Mouse (Mus musculus) forebrain, embryonic 16.5 days (tissue): Measurements from ENCODE around the gene 1700023F06Rik. TPM values are rescaled to one million over a fixed set of nuclear protein-coding genes. Genes with fewer than 3 reads are reported as not detected.

Experiments used
- ATAC-seq: fragments of 200-750 bp; cut with Nextera tagmentation; 2 replicates; pipeline ENCODE4 v1.8.0; 2017; ENCODE audit warnings: mild to moderate bottlenecking, moderate library complexity
- H3K27ac ChIP-seq: fragments of 300-500 bp; sonication (generic); 2 replicates; pipeline ENCODE4 v1.5.1; 2014; ENCODE audit warnings: low read length, control low read depth
- H3K27me3 ChIP-seq: fragments of 300-500 bp; sonication (generic); replicated peaks from 2 replicates; pipeline ENCODE4 v1.6.1; 2014; ENCODE audit warnings: low read length; ENCODE audit not compliant: control insufficient read depth, insufficient read depth
- H3K36me3 ChIP-seq: fragments of 300-500 bp; sonication (generic); 2 replicates; pipeline ENCODE4 v1.6.1; 2014; ENCODE audit not compliant: control insufficient read depth, insufficient read depth
- H3K4me1 ChIP-seq: fragments of 300-500 bp; sonication (generic); replicated peaks from 2 replicates; pipeline ENCODE4 v1.6.1; 2014; ENCODE audit warnings: low read length; ENCODE audit not compliant: control insufficient read depth, insufficient read depth
- H3K4me2 ChIP-seq: fragments of 300-500 bp; sonication (generic); 2 replicates; pipeline ENCODE4 v1.6.1; 2014; ENCODE audit warnings: mild to moderate bottlenecking, low read length, control low read depth
- H3K4me3 ChIP-seq: fragments of 300-500 bp; sonication (generic); replicated peaks from 2 replicates; pipeline ENCODE4 v1.5.1; 2014; ENCODE audit warnings: mild to moderate bottlenecking, low read length, control low read depth
- H3K9ac ChIP-seq: fragments of 300-500 bp; sonication (generic); replicated peaks from 2 replicates; pipeline ENCODE4 v1.6.1; 2014; ENCODE audit warnings: low read depth, low read length, control low read depth
- H3K9me3 ChIP-seq: fragments of 300-500 bp; sonication (generic); 2 replicates; pipeline ENCODE4 v1.6.1; 2016; ENCODE audit warnings: low read length; ENCODE audit not compliant: control insufficient read depth
- WGBS: fragments of 180-500 bp; shearing (Covaris S2); extraction: QIAGEN DNeasy Blood & Tissue Kit; methylation state at CpG from one replicate; pipeline ENCODE4 v1.1.7; 2014; 5-methylcytosine and 5-hydroxymethylcytosine counted together
- polyA plus RNA-seq: library from polyadenylated mRNA; unstranded; fragments of >200 nt; fragmentation: Nextera tagmentation; extraction: Ambion mirVana; gene quantifications from 2 replicates; pipeline ENCODE4 v1.2.1, GENCODE M21; 2015

The 1700023F06Rik gene
- polyA plus RNA-seq, 1 experiment from 2014 or later, result 1.5 TPM

DNA sequence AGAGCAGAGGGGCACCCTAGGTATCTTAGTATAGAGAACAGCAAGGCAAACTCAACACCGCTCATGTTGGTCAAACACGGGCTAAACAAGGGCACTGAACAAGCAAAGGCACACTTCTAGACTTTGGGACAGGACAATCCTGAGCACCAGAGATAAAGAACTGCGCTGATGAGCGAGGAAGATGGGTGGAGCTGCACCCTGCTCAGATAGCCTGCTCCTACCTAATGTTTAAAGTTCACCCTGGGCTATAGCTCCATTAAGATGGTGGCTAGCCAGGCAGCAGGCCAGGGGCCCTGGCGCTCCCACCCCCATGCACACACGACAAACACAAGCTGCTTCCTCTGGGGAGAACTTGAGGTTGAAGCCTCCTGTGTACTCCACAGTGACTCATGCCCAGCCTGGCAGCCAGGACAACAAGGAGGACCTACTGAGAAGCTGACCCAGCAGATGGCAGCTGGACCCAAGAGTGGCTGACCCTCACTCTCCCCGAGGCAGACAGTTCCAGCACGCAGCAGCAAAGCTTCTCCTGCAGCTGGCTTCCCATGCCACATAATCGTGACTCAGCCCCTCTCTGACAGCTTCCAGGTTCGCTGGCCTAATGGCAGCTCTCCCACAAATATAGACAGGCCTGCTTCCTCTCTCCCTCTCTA, 37.8 kb upstream of the 1700023F06Rik start:
- Histone ChIP-seq H3K36me3 (no peaks in the 10 kb centered on the region), H3K27me3 (no peaks in the 10 kb centered on the region), H3K27ac (no peak overlapping the region), H3K9me3 (no peaks in the 10 kb centered on the region), H3K4me1 (peaks cover 21% of the 10 kb centered on the region), H3K9ac (no peak overlapping the region), H3K4me3 (no peak overlapping the region), H3K4me2 (no peak overlapping the region)
- 74% methylated on average over 10 of the region's 10 CpGs for WGBS
- ATAC-seq, result no peak

DNA sequence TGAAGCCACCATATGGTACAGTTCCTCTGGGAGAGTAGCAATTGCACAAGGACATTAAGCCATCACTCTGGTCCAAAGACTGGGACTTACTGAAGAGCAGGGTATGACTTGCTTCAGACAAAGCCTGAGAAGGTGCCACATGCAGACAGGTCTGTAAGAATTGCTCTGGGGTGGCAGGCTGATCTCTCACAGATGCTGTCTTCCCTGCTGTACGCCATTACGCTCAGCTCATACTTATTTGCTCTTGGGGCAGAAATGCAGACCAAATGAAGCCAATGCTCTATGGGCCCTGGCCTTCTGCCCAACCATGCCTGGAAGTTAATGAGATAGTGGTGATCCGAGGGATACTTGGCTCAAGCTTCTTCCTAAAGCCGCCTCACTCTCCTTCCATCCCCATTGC, 36.5 kb upstream of the 1700023F06Rik start:
- H3K27ac ChIP-seq, result no peak overlapping the region
- no peaks in the 10 kb centered on the region for H3K36me3 ChIP-seq
- H3K4me3 ChIP-seq, result no peak overlapping the region
- WGBS, result 72% methylated on average over 4 of the region's 4 CpGs
- peaks cover 21% of the 10 kb centered on the region for H3K4me1 ChIP-seq
- no peak overlapping the region for H3K9ac ChIP-seq
- no peak overlapping the region for H3K4me2 ChIP-seq
- no peaks in the 10 kb centered on the region for H3K27me3 ChIP-seq
- ATAC-seq, result no peak
- H3K9me3 ChIP-seq, result no peaks in the 10 kb centered on the region

DNA sequence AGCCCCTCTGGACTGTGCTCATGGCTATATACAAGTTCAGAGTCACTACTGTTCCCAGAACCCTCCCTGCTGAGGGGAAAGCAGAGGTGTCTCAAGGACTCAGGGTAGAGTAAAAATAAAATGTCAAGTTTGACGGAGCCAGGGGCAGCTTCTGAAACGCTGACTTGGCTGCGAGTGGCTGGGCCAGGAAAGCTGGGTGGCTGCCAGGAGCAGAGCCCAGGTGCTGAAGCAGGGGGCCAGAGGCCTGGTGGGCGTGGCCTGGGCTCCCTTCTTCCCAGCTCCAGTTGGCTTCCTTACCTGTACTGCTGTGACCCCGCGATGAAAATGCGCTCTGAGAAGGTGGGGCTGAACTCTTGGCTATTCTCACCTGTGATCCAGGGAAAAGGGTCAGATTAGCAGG, 32.4 kb upstream of the 1700023F06Rik start:
- H3K27me3 ChIP-seq, result no peaks in the 10 kb centered on the region
- 42% methylated on average over 7 of the region's 7 CpGs for WGBS
- no peak overlapping the region for H3K4me2 ChIP-seq
- H3K36me3 ChIP-seq, result peaks cover 11% of the 10 kb centered on the region
- no peak for ATAC-seq
- H3K4me1 ChIP-seq, result peaks cover 5% of the 10 kb centered on the region; the same call in 1 of the 2 replicates
- no peak overlapping the region for H3K9ac ChIP-seq
- H3K4me3 ChIP-seq, result no peak overlapping the region
- H3K9me3 ChIP-seq, result no peaks in the 10 kb centered on the region
- H3K27ac ChIP-seq, result no peak overlapping the region

DNA sequence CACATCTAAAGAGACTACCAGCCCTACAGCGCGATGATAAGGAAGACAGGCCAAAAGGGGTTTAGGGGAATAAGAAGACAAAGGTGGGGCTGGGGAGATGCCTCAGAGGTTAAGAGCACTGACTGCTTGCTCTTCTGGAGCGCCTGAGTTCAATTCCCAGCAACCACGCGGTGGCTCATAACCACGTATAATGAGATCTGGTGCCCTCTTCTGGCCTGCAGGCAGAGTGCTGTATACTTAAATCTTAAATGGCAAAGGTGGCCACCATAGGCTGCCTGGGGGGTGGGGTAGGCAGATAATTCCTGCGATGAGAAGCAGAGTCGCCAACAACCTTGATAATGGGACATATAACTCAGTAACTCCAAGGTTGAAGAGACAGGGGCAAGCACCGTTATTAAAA, 29.4 kb upstream of the 1700023F06Rik start:
- H3K36me3 ChIP-seq, result peaks cover 11% of the 10 kb centered on the region
- no peak for ATAC-seq
- H3K27ac ChIP-seq, result no peak overlapping the region
- H3K27me3 ChIP-seq, result no peaks in the 10 kb centered on the region
- H3K9ac ChIP-seq, result no peak overlapping the region
- H3K4me3 ChIP-seq, result no peak overlapping the region
- no peaks in the 10 kb centered on the region for H3K9me3 ChIP-seq
- H3K4me2 ChIP-seq, result no peak overlapping the region
- 79% methylated on average over 9 of the region's 9 CpGs for WGBS
- peaks cover 5% of the 10 kb centered on the region for H3K4me1 ChIP-seq

DNA sequence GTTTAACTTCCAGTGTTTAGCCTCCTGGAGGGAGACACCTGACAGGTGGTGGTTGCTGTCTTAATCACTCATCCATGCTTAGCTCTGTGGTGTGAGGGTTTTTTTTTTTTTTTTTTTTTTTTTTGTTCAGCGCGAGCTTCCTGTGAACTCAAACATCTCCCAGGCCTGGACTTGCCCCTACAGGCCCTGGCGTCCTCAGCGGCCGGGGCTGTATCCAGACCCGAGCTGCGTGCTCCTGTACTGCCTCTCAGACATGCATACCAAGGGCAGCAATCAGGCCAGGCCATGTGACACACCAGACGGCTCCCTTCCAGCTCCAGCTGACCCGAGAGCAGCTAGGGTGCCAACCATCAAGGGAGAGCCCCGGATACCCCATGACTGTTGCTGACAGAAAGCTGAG, 28.5 kb upstream of the 1700023F06Rik start:
- Histone ChIP-seq H3K4me2 (no peak overlapping the region), H3K9ac (no peak overlapping the region), H3K36me3 (peaks cover 11% of the 10 kb centered on the region), H3K9me3 (no peaks in the 10 kb centered on the region), H3K27me3 (no peaks in the 10 kb centered on the region), H3K27ac (no peak overlapping the region), H3K4me1 (peaks cover 5% of the 10 kb centered on the region), H3K4me3 (no peak overlapping the region)
- 86% methylated on average over 10 of the region's 10 CpGs for WGBS
- no peak for ATAC-seq

DNA sequence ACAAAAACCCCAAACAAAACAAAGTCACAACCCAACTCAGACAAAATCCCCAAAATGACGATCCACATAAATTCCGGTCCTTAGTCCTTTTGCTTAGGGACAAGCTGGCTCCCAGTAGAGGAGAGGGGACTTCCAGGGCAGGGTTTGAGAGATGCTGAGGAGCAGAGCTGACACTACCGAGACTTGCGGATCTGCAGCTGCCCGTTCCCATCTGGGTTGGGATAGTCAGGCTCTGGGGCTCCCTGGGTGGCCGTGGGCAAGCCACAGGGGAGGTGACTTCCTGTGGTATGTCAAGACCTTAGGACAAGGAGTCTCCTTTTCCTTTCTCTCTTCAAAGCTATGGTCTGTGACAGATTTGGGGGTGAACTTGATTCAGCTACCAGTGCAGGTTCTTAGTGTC, 28.1 kb upstream of the 1700023F06Rik start:
- Histone ChIP-seq H3K36me3 (peaks cover 11% of the 10 kb centered on the region), H3K27ac (no peak overlapping the region), H3K4me3 (no peak overlapping the region), H3K9ac (no peak overlapping the region), H3K9me3 (no peaks in the 10 kb centered on the region), H3K4me2 (no peak overlapping the region), H3K4me1 (peaks cover under 1% of the 10 kb centered on the region), H3K27me3 (no peaks in the 10 kb centered on the region)
- no peak for ATAC-seq
- 86% methylated on average over 6 of the region's 6 CpGs for WGBS

DNA sequence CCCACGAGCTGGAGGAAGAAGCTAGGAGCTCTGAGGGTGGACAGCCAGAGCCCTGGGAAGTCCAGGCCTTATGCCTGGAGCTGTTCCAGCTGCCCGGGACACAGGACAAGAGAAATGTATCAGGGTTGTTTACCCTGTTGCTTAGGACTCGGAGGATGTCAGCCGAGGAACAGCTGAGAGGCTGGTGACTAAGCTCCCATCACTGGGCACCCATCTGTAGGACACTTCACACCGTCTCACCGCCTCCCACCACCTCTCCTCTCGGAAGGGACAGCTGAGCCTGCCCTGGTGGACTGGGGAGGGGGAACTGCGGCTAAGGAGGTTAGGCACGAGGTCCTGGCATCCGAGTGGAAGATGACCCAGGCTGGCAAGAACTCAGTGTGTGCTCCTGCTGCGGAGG, 27.3 kb upstream of the 1700023F06Rik start:
- H3K27me3 ChIP-seq, result no peaks in the 10 kb centered on the region
- H3K36me3 ChIP-seq, result peaks cover 13% of the 10 kb centered on the region
- H3K4me3 ChIP-seq, result no peak overlapping the region
- H3K4me2 ChIP-seq, result no peak overlapping the region
- no peak overlapping the region for H3K27ac ChIP-seq
- H3K9me3 ChIP-seq, result no peaks in the 10 kb centered on the region
- H3K4me1 ChIP-seq, result no peaks in the 10 kb centered on the region; the same call in none of the 2 replicates
- WGBS, result 75% methylated on average over 11 of the region's 11 CpGs
- no peak overlapping the region for H3K9ac ChIP-seq
- no peak for ATAC-seq

DNA sequence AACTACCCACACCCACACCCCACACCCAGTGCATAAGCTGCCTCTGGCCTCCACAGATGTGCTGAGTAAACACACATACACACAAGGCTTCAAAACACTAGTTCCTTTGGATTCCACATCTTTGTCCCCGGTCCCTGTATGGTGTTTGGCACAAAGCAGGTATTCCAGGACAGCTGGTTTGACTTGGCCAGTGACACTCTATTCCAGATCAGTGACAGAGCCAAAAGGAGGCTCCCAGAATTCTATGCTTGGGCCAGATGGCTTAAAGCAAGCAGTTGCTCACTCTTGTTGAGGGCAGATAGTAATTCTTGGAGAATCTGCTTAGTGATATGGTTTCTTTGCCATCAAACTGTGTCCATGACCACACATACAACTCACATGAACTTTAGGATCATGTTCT, 26.1 kb upstream of the 1700023F06Rik start:
- Histone ChIP-seq H3K27me3 (no peaks in the 10 kb centered on the region), H3K36me3 (peaks cover 22% of the 10 kb centered on the region), H3K27ac (no peak overlapping the region), H3K4me1 (no peaks in the 10 kb centered on the region; the same call in 1 of the 2 replicates), H3K9me3 (peaks cover 2% of the 10 kb centered on the region; the same call in 1 of the 2 replicates), H3K4me3 (no peak overlapping the region), H3K4me2 (no peak overlapping the region), H3K9ac (no peak overlapping the region)
- 48% methylated on average over 1 of the region's 1 CpGs for WGBS
- ATAC-seq, result no peak

DNA sequence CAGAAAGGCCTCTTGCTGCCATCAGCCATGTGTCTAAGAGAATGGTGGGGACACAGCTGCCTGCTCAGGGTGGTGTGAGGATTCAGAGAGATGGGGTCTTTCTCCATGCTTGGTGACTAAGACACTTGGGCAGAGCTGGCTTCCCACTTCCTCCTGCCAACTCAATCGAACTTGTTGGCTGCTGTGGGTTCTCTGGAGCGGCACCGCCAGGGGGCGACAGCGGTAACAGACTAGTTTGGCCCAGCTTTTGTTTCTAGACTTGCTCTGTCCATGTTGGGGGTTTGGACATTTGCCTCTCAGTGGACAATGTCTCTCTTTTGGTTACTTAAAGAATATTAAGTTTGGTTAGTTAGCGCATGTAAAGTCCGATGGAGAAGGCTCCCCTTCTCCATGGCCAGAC, 24.6 kb upstream of the 1700023F06Rik start:
- peaks cover 3% of the 10 kb centered on the region; the same call in 1 of the 2 replicates for H3K9me3 ChIP-seq
- WGBS, result 26% methylated on average over 7 of the region's 7 CpGs
- H3K27ac ChIP-seq, result no peak overlapping the region
- no peak for ATAC-seq
- no peak overlapping the region for H3K4me2 ChIP-seq
- peaks cover 17% of the 10 kb centered on the region for H3K36me3 ChIP-seq
- H3K4me3 ChIP-seq, result no peak overlapping the region
- H3K27me3 ChIP-seq, result no peaks in the 10 kb centered on the region
- H3K9ac ChIP-seq, result no peak overlapping the region
- no peaks in the 10 kb centered on the region; the same call in 1 of the 2 replicates for H3K4me1 ChIP-seq

DNA sequence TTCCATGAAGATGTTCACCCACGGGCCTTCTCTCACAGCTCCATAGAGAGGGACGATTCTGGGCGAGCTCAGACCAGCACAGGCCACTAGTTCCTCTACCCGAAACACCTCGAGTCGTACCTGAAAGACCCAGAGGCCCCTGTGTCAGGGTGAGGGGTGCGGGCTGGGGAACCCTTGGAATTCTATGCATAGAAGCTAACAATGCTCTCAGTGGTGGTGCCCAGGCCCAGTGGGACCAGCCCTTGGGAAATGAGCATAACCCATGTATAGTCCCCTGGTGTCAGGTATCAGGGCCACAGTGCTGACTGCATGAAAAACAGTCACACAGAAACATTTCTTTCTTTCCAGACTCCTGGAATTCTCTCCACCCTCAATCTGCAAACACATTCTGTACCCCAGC, 23.0 kb upstream of the 1700023F06Rik start:
- H3K27ac ChIP-seq, result no peak overlapping the region
- whole genome bisulfite sequencing, result 96% methylated on average over 7 of the region's 7 CpGs
- H3K9me3 ChIP-seq, result peaks cover 3% of the 10 kb centered on the region; the same call in 1 of the 2 replicates
- ATAC-seq, result no peak
- H3K4me2 ChIP-seq, result no peak overlapping the region
- no peak overlapping the region for H3K4me3 ChIP-seq
- no peaks in the 10 kb centered on the region for H3K27me3 ChIP-seq
- H3K9ac ChIP-seq, result no peak overlapping the region
- H3K4me1 ChIP-seq, result no peaks in the 10 kb centered on the region; the same call in 1 of the 2 replicates
- H3K36me3 ChIP-seq, result peaks cover 14% of the 10 kb centered on the region
